Mouse (Mus musculus) brain, embryonic 14.5 days (tissue): ENCODE results near the gene Gm17545.

Experiments
- CTCF ChIP-seq: fragments of 200-500 bp; IDR thresholded peaks from 2 replicates; pipeline ENCODE4 v1.5.1; 2012; ENCODE audit warnings: inconsistent platforms, mild to moderate bottlenecking, moderate library complexity, borderline replicate concordance; ENCODE audit not compliant: insufficient read depth, insufficient read length; ENCODE audit errors: extremely low read depth
- POLR2A ChIP-seq: fragments of 200-500 bp; IDR thresholded peaks from 2 replicates; pipeline ENCODE4 v1.6.1; 2012; ENCODE audit warnings: mild to moderate bottlenecking, inconsistent platforms, borderline replicate concordance; ENCODE audit not compliant: poor library complexity, insufficient read depth, insufficient read length, severe bottlenecking; ENCODE audit errors: extremely low read depth

GRCm38 (mm10) chr9:22486211-22486610, 32.1 kb downstream of the Gm17545 start:
- no peak for TF ChIP-seq CTCF
- no peak for TF ChIP-seq POLR2A
